Mouse (Mus musculus) v-Abl transformed pro-B cells (cell line): ENCODE measurements around the gene Pum1.

Source experiments
- in situ Hi-C, 2 experiments: fragments of 400-800 bp; cut with MboI; formaldehyde crosslinking; loops; one replicate each; pipeline ENCODE4 v1.15.1; 2025; ENCODE audit not compliant: unreplicated experiment in 2 of 2

Pum1 gene

DNA sequence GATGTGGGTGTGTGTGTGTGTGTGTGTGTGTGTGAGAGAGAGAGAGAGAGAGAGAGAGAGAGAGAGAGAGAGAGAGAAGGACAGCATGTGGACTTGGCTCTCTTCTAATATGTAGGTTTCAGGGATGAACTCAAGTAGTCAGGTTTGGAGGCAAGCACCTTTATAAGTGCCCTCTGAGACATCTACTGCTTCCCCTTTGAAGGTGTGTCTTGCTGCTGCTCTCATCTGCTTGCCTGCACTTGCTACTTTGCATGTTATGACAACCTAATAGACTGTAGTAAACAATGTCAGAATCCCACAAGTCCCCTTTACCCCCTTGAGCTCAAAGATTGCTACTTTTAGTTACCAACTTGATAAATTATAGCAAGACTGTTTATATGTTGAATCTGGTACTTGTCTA, 52.5 kb downstream of the Pum1 start:
- in situ Hi-C loops = no loop called here

DNA sequence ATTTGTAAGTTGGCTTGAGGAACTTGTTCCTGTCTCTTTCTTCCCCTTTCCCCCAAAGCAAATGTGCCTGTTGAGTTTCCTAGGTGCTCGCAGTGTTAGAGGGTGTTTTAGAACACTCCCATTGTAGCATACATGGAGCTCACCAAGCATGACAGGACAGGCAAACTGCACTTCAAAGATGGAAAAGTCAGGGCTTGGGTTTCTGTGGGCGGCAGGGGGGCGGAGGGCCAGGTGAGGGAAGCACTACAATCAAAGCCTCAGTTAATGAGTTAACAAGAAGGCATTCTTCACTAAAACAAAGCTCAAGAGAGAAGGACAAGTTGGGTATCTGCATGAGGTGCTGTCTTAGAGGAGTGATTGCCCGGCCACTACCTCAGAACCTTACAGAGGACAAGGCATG, 56.2 kb downstream of the Pum1 start:
- in situ Hi-C loops = no loop called here

DNA sequence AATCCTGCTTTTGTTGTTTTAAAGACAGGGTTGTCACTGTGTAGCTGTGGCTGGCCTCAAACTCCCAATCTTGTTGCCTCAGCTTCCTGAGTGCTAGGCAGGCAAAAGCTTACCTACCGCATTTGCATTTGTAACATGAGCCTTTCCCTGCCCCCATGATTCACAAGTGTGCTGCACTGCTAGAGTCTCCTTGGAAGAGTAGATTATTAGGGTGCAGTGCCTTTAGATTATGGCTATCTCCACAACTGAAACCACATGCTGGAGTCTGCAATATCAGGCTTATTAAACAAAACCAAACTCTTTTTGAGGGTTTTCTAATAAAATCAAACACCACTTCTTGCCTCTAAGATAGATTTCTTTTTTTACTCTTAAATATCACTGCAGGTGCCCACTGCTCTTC, 59.5 kb downstream of the Pum1 start:
- in situ Hi-C loops = no loop called here

DNA sequence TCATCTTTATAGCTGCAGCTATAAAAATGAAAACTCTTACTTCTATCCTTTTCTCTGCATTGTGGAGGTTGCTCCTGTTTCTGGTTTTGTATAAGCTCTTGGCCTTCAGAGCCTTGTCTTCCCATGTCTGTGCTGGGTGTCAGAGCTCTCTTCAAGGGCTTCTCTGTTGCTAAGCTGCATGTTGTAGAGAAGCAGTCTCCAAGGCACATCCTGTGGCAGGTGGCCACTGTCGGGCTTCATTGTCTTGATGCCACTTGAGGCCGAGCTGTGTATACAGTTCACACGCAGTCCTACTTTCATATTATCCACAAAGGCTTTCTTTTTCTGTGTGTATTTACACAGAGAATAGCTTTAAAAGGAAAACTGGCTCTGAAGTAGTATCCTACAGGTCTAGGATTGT, 63.0 kb downstream of the Pum1 start:
- in situ Hi-C loops = no loop called here

DNA sequence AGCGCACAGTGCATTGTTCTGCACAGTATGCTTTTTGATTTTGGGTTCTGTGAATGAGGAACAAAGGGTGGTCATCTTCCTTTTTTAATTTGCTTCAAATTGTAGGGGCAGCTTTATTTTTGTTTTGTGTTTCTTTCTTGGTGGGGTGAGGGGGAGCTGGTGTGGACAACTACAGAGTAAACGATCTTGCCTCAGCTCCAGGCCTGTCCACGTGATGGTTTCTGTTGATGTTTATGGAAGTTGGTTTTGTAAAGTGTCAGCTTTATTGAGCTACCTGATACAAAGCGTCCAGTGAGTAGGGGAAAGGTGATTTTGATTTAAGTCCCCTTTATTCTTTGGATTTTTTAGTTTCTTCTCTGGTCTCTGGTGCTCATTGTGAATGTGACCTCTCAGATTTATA, 72.8 kb downstream of the Pum1 start:
- in situ Hi-C loops = no loop called here

- in situ Hi-C loops = no loop called here
Observed at GRCm38 (mm10) chr4:130738527-130738926, 75.4 kb downstream of the Pum1 start.

DNA sequence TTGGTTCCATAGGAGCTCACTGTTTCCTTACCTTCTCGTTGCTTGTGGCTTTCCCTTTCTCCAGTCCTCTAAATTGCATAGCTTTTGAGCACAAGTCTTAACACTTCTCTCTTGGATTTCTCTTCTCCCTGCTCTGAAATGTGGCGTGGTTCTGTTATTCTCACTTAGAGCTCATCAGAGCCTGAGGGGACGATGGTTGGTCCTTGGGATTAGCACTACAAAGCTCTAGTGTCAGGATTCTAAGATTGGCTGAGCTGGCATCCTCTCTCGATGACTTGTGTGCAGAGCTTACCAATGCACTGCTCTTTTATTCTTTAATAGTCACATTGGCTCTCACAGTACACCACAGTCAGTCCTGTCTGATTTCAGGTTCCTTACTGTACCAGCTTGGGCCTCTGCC, 80.9 kb downstream of the Pum1 start:
- in situ Hi-C loops = no loop called here

DNA sequence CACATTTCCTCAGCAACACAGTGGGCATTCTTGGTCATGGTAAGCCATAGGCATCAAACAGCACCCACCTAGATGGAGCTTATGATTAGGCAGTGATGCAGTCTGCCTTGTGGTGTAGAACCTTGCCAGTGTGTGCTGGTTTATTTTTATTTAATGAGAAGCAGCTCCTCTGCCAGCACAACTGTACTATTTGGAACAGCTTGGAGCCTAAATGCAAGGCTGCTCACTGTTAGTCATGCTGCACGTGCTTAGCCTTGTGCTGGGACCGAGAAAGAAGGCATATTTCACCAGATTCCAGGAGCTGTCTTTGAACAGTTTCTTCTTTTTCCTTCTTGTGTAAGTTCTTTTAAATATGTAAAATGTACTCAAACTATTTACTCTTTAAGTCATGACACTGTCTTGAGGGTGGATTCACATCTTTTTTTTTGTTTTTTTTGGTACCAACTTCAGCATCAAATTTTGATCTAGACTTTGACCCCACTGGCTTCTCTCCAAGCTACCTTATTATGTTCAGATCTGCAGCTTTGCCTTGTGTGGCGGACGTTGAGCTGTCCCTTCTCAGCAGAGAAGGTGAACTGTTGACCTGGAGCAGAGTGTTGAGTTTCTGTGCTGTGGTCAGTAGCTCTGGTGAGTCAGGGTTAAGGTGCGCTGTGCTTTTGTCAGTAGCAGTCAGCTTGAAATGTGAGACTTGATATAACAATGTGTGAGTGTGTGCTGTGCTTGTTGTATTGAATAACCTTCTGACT, 82.6 kb downstream of the Pum1 start:
- in situ Hi-C loops = no loop called here

DNA sequence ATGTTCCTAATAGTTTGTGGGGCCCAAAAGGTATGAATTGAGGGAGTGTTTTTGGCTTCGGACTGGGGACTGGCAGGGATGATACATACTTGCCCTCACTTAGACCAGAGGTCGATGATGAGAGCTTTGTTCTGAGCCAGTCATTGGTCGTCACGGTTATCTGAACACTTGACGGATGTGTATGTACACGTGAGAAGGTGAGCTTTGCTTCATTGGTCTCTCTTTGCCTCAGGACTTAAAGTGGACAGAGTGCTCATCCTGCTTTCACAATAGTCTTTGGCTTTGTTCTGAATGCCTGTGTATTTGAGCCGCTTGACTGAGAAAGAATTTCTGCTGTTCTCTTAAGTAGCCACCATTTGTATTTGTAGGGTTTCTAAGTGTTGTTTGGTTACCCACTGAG, 86.4 kb downstream of the Pum1 start:
- in situ Hi-C loops = no loop called here

GRCm38 (mm10) chr4:130751966-130752365, 88.8 kb downstream of the Pum1 start:
- in situ Hi-C loops = no loop called here

GRCm38 (mm10) chr4:130752591-130752990, 89.5 kb downstream of the Pum1 start:
- in situ Hi-C loops = no loop called here

DNA sequence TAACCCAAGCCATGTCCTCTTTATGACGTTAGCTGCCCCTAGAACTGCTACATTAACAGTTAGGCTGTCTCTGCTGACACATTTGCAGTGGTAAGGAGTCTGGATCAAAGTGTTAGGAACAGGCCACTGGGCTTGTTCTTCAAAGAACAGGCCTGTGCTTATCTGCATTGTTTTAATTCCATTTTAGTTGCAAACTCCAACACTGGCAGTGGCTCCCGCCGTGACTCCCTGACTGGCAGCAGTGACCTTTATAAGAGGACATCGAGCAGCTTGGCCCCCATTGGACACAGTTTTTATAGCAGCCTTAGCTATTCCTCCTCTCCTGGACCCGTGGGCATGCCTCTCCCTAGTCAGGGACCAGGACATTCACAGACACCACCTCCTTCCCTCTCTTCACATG, 90.6 kb downstream of the Pum1 start:
- in situ Hi-C loops = no loop called here

- in situ Hi-C loops = no loop called here
Observed at GRCm38 (mm10) chr4:130754776-130755175, 91.7 kb downstream of the Pum1 start.

- in situ Hi-C loops = no loop called here
Observed at GRCm38 (mm10) chr4:130759875-130760274, 96.8 kb downstream of the Pum1 start.

GRCm38 (mm10) chr4:130761809-130762208, 98.7 kb downstream of the Pum1 start:
- in situ Hi-C loops = no loop called here

- in situ Hi-C loops = no loop called here
Observed at GRCm38 (mm10) chr4:130765399-130766160, 102.5 kb downstream of the Pum1 start.

DNA sequence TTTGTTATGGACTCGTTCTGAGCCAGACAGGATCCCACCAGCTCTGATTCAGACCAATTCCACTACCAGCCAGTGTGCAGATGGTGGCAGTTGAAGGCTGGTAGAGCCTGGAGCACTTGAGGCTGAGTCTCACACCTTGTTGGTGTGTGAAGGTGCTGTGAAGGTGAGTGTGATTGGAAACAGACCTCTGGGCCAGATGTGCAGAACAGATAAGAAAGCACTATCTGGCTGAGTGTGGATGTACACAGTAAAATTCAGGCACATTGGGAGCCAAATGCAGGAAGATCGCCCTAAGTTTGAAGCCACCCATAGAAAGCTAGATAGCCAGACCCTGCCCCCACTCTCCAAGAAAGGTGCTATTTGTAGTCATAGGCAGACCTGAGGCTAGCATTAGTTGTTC, 103.3 kb downstream of the Pum1 start:
- in situ Hi-C loops = no loop called here

- in situ Hi-C loops = no loop called here
Observed at GRCm38 (mm10) chr4:130766926-130767325, 103.8 kb downstream of the Pum1 start.

GRCm38 (mm10) chr4:130773899-130774298, 110.8 kb downstream of the Pum1 start:
- in situ Hi-C loops = no loop called here

GRCm38 (mm10) chr4:130774822-130775221, 111.7 kb downstream of the Pum1 start:
- in situ Hi-C loops = no loop called here

DNA sequence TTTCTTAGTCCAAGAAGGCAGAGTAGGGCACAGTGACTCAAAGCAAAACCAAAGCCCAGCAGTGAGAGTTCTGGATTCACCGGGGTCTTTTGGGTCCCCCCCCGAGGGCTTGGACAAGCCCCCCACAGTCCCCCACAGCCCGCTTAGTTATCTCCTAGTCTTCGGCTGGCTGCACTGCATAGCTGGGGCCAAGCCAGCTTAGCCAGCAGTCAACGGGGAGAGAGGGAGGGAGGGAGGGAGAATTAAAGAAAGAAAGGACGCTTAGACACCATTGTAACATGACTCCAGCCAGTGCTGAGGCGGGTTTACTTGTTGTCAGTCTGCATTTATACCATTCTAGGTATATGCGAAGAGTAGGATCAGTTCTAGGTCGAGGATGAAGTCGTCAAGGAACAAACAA, 114.5 kb downstream of the Pum1 start:
- in situ Hi-C loops = no loop called here

- in situ Hi-C loops = no loop called here
Observed at GRCm38 (mm10) chr4:130779037-130779436, 115.9 kb downstream of the Pum1 start.
